Mouse (Mus musculus): ENCODE measurements at regions not wholly inside any gene's neighbourhood (a gene's known extent, or its start where the extent isn't known, plus 50 kb on each side); places are given as distances from the start of the nearest gene placed in this dataset.

GRCm38 (mm10) chr14:62198476-62199190 is 93.8 kb upstream of the Rnaseh2b start:
- Histone ChIP-seq H3K4me1 (ENCODE audit: control insufficient read depth, insufficient read depth, low read length) (no peaks in the 10 kb centered on the region; the same call in 1 of the 2 replicates), H3K4me3 (ENCODE audit: insufficient read depth, low read depth, low read length) (no peak overlapping the region), H3K27me3 (ENCODE audit: control insufficient read depth, insufficient read depth, low read length) (no peaks in the 10 kb centered on the region), H3K36me3 (ENCODE audit: control insufficient read depth, insufficient read depth, low read length) (no peaks in the 10 kb centered on the region), H3K9ac (ENCODE audit: low read depth, low read length) (no peak overlapping the region), H3K79me2 (ENCODE audit: control insufficient read depth, insufficient read depth, low read length) (no peaks in the 10 kb centered on the region), H3K27ac (replicated peaks; ENCODE audit: insufficient read depth, low read depth, low read length) (no peak overlapping the region)
- TF ChIP-seq POLR2A (IDR thresholded peaks at IDR 0.05; ENCODE audit: extremely low read depth, insufficient read depth, low read length) = no peak
- TF ChIP-seq CTCF (IDR thresholded peaks at IDR 0.05; ENCODE audit: low read depth, low read length) = no peak
- WGBS = 55% methylated on average over 6 of the region's 6 CpGs
- DNase-seq (ENCODE audit: extremely low read depth, low read depth, low spot score) = no peak

GRCm38 (mm10) chr14:62215071-62215470 is 77.3 kb upstream of the Rnaseh2b start:
- Histone ChIP-seq H3K9ac (ENCODE audit: low read depth, low read length) (no peak overlapping the region), H3K27me3 (ENCODE audit: control insufficient read depth, insufficient read depth, low read length) (no peaks in the 10 kb centered on the region), H3K4me1 (ENCODE audit: control insufficient read depth, insufficient read depth, low read length) (no peaks in the 10 kb centered on the region), H3K36me3 (ENCODE audit: control insufficient read depth, insufficient read depth, low read length) (no peaks in the 10 kb centered on the region), H3K4me3 (ENCODE audit: insufficient read depth, low read depth, low read length) (no peak overlapping the region), H3K27ac (replicated peaks; ENCODE audit: insufficient read depth, low read depth, low read length) (no peak overlapping the region), H3K79me2 (ENCODE audit: control insufficient read depth, insufficient read depth, low read length) (no peaks in the 10 kb centered on the region)
- WGBS = 61% methylated on average over 1 of the region's 1 CpGs
- no peak for TF ChIP-seq POLR2A (IDR thresholded peaks at IDR 0.05; ENCODE audit: extremely low read depth, insufficient read depth, low read length)
- no peak for TF ChIP-seq CTCF (IDR thresholded peaks at IDR 0.05; ENCODE audit: low read depth, low read length)
- DNase-seq (ENCODE audit: extremely low read depth, low read depth, low spot score) = no peak

GRCm38 (mm10) chr14:62216995-62217394 is 75.4 kb upstream of the Rnaseh2b start:
- Histone ChIP-seq H3K4me1 (ENCODE audit: control insufficient read depth, insufficient read depth, low read length) (no peaks in the 10 kb centered on the region), H3K4me3 (ENCODE audit: insufficient read depth, low read depth, low read length) (no peak overlapping the region), H3K36me3 (ENCODE audit: control insufficient read depth, insufficient read depth, low read length) (no peaks in the 10 kb centered on the region), H3K27me3 (ENCODE audit: control insufficient read depth, insufficient read depth, low read length) (no peaks in the 10 kb centered on the region), H3K9ac (ENCODE audit: low read depth, low read length) (no peak overlapping the region), H3K27ac (replicated peaks; ENCODE audit: insufficient read depth, low read depth, low read length) (no peak overlapping the region), H3K79me2 (ENCODE audit: control insufficient read depth, insufficient read depth, low read length) (no peaks in the 10 kb centered on the region)
- no peak for DNase-seq (ENCODE audit: extremely low read depth, low read depth, low spot score)
- no peak for TF ChIP-seq CTCF (IDR thresholded peaks at IDR 0.05; ENCODE audit: low read depth, low read length)
- no peak for TF ChIP-seq POLR2A (IDR thresholded peaks at IDR 0.05; ENCODE audit: extremely low read depth, insufficient read depth, low read length)
- WGBS = 85% methylated on average over 1 of the region's 1 CpGs

- H3K27ac ChIP-seq (replicated peaks; ENCODE audit: insufficient read depth, low read depth, low read length) = no peak overlapping the region
- no peaks in the 10 kb centered on the region for H3K79me2 ChIP-seq (ENCODE audit: control insufficient read depth, insufficient read depth, low read length)
- H3K4me3 ChIP-seq (ENCODE audit: insufficient read depth, low read depth, low read length) = no peak overlapping the region
- WGBS = 84% methylated on average over 2 of the region's 2 CpGs
- H3K9ac ChIP-seq (ENCODE audit: low read depth, low read length) = no peak overlapping the region
- no peak for DNase-seq (ENCODE audit: extremely low read depth, low read depth, low spot score)
- TF ChIP-seq POLR2A (IDR thresholded peaks at IDR 0.05; ENCODE audit: extremely low read depth, insufficient read depth, low read length) (no peak), CTCF (IDR thresholded peaks at IDR 0.05; ENCODE audit: low read depth, low read length) (no peak)
- no peaks in the 10 kb centered on the region for H3K36me3 ChIP-seq (ENCODE audit: control insufficient read depth, insufficient read depth, low read length)
- H3K27me3 ChIP-seq (ENCODE audit: control insufficient read depth, insufficient read depth, low read length) = no peaks in the 10 kb centered on the region
- no peaks in the 10 kb centered on the region for H3K4me1 ChIP-seq (ENCODE audit: control insufficient read depth, insufficient read depth, low read length)
These were observed 74.4 kb upstream of the Rnaseh2b start for GRCm38 (mm10) chr14:62217971-62218370.

- 72% methylated on average over 2 of the region's 2 CpGs for WGBS
These were observed 73.7 kb upstream of the Rnaseh2b start for GRCm38 (mm10) chr14:62218716-62219115.

GRCm38 (mm10) chr14:62220770-62221169 is 71.6 kb upstream of the Rnaseh2b start:
- DNase-seq (ENCODE audit: extremely low read depth, low read depth, low spot score) = no peak
- Histone ChIP-seq H3K36me3 (ENCODE audit: control insufficient read depth, insufficient read depth, low read length) (no peaks in the 10 kb centered on the region), H3K9ac (ENCODE audit: low read depth, low read length) (no peak overlapping the region), H3K79me2 (ENCODE audit: control insufficient read depth, insufficient read depth, low read length) (no peaks in the 10 kb centered on the region), H3K4me1 (ENCODE audit: control insufficient read depth, insufficient read depth, low read length) (no peaks in the 10 kb centered on the region), H3K27me3 (ENCODE audit: control insufficient read depth, insufficient read depth, low read length) (no peaks in the 10 kb centered on the region), H3K4me3 (ENCODE audit: insufficient read depth, low read depth, low read length) (no peak overlapping the region), H3K27ac (replicated peaks; ENCODE audit: insufficient read depth, low read depth, low read length) (no peak overlapping the region)
- TF ChIP-seq POLR2A (IDR thresholded peaks at IDR 0.05; ENCODE audit: extremely low read depth, insufficient read depth, low read length) (no peak), CTCF (IDR thresholded peaks at IDR 0.05; ENCODE audit: low read depth, low read length) (no peak)
- whole genome bisulfite sequencing = 85% methylated on average over 4 of the region's 4 CpGs

More at GRCm38 (mm10) chr14:62218716-62219115, 73.7 kb upstream of the Rnaseh2b start:
- no peaks in the 10 kb centered on the region for H3K79me2 ChIP-seq (ENCODE audit: control insufficient read depth, insufficient read depth, low read length)
- no peak overlapping the region for H3K9ac ChIP-seq (ENCODE audit: low read depth, low read length)
- no peaks in the 10 kb centered on the region for H3K36me3 ChIP-seq (ENCODE audit: control insufficient read depth, insufficient read depth, low read length)
- TF ChIP-seq POLR2A (IDR thresholded peaks at IDR 0.05; ENCODE audit: extremely low read depth, insufficient read depth, low read length) = no peak
- TF ChIP-seq CTCF (IDR thresholded peaks at IDR 0.05; ENCODE audit: low read depth, low read length) = no peak
- H3K27ac ChIP-seq (replicated peaks; ENCODE audit: insufficient read depth, low read depth, low read length) = no peak overlapping the region
- no peaks in the 10 kb centered on the region for H3K4me1 ChIP-seq (ENCODE audit: control insufficient read depth, insufficient read depth, low read length)
- H3K4me3 ChIP-seq (ENCODE audit: insufficient read depth, low read depth, low read length) = no peak overlapping the region
- no peak for DNase-seq (ENCODE audit: extremely low read depth, low read depth, low spot score)
- no peaks in the 10 kb centered on the region for H3K27me3 ChIP-seq (ENCODE audit: control insufficient read depth, insufficient read depth, low read length)

All from liver, adult 2 months (tissue).